Mouse (Mus musculus): ENCODE results near the gene Dbnl.

GRCm38 (mm10) chr11:5836126-5836525, 47.8 kb downstream of the Dbnl start:
- no peak for TF ChIP-seq POLR2A (IDR thresholded peaks at IDR 0.05; ENCODE audit: control insufficient read depth, extremely low read depth, insufficient read depth, low read length, poor library complexity)
- TF ChIP-seq CTCF (IDR thresholded peaks at IDR 0.05; ENCODE audit: borderline replicate concordance, control insufficient read depth, extremely low read depth, insufficient read depth, low read length, poor library complexity), result peak; percentile 38; the same call in 1 of the 2 replicates

Data from thymus, adult 2 months (tissue).